Mouse (Mus musculus): Measurements from ENCODE around the gene Gm43064. TPM values are rescaled to one million over a fixed set of nuclear protein-coding genes. Genes with fewer than 3 reads are reported as not detected.
A peak's percentile ranks its signal among the peaks of the same experiment; 100 is the strongest.

Gene Gm43064
- polyA plus RNA-seq, 1 experiment from 2014 or later, result 0.17 TPM

DNA sequence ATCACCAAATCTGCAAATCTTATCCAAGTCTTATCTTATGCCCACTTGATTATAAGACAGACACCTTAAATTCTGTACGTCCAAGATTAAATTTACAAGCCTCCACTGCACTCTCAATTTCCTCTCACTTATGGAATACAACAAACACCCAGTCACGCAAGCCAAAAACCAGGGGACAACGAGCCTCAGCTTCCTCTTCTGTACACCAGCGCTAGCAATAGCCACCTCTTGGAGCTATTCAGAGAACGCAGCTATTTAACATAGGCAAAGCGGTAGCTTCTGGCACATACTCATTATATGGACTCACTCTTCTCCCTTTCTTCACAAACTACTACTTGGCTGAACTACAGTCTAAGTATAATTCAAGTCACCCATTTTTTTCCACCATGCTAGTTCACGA, 30.2 kb upstream of the Gm43064 start:
- no peak for DNase-seq (ENCODE audit: low spot score)
- H3K36me3 ChIP-seq (ENCODE audit: control insufficient read depth, insufficient read depth, low read length), result peaks cover 27% of the 10 kb centered on the region
- no peaks in the 10 kb centered on the region for H3K9me3 ChIP-seq (ENCODE audit: control insufficient read depth, low read length)
- H3K27ac ChIP-seq (replicated peaks; ENCODE audit: low read depth, low read length), result no peak overlapping the region
- no peak for ATAC-seq (ENCODE audit: low read depth)
- no peak overlapping the region for H3K4me2 ChIP-seq (ENCODE audit: low read depth, low read length)
- no peak overlapping the region for H3K9ac ChIP-seq (ENCODE audit: low read depth, low read length)
- no peak overlapping the region for H3K4me3 ChIP-seq (ENCODE audit: low read depth, low read length)
- no peaks in the 10 kb centered on the region for H3K27me3 ChIP-seq (replicated peaks; ENCODE audit: control insufficient read depth, insufficient read depth, low read length)
- WGBS, result 89% methylated on average over 7 of the region's 7 CpGs
- H3K4me1 ChIP-seq (ENCODE audit: control insufficient read depth, insufficient read depth, low read length), result no peaks in the 10 kb centered on the region

DNA sequence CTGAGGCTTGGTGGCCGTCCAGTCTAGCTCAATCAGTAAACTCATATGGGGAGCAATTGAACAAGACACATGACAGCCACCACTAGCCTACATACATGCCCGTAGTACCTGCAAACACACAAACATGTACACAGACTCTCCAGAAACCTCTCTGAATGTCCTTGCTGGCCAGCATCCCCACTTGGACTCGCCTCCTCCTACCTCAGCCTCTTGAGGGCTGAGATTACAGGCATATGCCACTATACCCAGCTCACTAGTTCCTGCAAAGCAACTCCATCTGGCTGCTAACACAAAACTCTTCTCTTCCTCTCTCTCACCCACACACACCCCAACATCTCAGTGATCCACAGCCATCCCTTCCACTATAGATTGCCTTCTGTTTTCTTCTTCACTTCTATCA, 29.1 kb upstream of the Gm43064 start:
- H3K36me3 ChIP-seq (ENCODE audit: control insufficient read depth, insufficient read depth, low read length), result peaks cover 27% of the 10 kb centered on the region
- 81% methylated on average over 3 of the region's 3 CpGs for WGBS
- no peak overlapping the region for H3K4me2 ChIP-seq (ENCODE audit: low read depth, low read length)
- no peak overlapping the region for H3K27ac ChIP-seq (replicated peaks; ENCODE audit: low read depth, low read length)
- no peak overlapping the region for H3K4me3 ChIP-seq (ENCODE audit: low read depth, low read length)
- no peak overlapping the region for H3K9ac ChIP-seq (ENCODE audit: low read depth, low read length)
- no peak for DNase-seq (ENCODE audit: low spot score)
- ATAC-seq (ENCODE audit: low read depth), result no peak
- H3K4me1 ChIP-seq (ENCODE audit: control insufficient read depth, insufficient read depth, low read length), result no peaks in the 10 kb centered on the region
- no peaks in the 10 kb centered on the region for H3K27me3 ChIP-seq (replicated peaks; ENCODE audit: control insufficient read depth, insufficient read depth, low read length)
- H3K9me3 ChIP-seq (ENCODE audit: control insufficient read depth, low read length), result no peaks in the 10 kb centered on the region

DNA sequence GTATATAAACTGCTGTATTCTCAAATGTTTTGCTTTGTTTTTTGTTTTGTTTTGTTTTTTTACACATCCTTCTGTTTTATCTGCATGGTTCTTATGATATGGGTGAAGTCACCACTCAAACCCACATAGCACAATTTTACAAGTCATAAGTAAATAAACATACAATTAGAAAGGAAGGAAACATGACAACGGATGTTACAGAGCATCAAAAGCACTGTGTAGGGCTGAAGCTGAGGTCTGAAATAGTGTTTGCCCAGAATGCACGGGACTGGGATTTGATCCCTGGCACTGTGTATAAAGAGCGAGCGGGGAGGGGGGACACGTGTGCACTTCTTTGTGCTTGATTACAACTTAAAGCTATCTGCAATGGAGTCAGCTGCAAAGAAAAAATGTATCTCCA, 28.6 kb upstream of the Gm43064 start:
- Histone ChIP-seq H3K9ac (ENCODE audit: low read depth, low read length) (no peak overlapping the region), H3K4me3 (ENCODE audit: low read depth, low read length) (no peak overlapping the region), H3K4me1 (ENCODE audit: control insufficient read depth, insufficient read depth, low read length) (no peaks in the 10 kb centered on the region), H3K27me3 (replicated peaks; ENCODE audit: control insufficient read depth, insufficient read depth, low read length) (no peaks in the 10 kb centered on the region), H3K36me3 (ENCODE audit: control insufficient read depth, insufficient read depth, low read length) (peaks cover 23% of the 10 kb centered on the region), H3K27ac (replicated peaks; ENCODE audit: low read depth, low read length) (no peak overlapping the region), H3K4me2 (ENCODE audit: low read depth, low read length) (no peak overlapping the region), H3K9me3 (ENCODE audit: control insufficient read depth, low read length) (no peaks in the 10 kb centered on the region)
- ATAC-seq (ENCODE audit: low read depth), result no peak
- 75% methylated on average over 5 of the region's 5 CpGs for WGBS
- no peak for DNase-seq (ENCODE audit: low spot score)

DNA sequence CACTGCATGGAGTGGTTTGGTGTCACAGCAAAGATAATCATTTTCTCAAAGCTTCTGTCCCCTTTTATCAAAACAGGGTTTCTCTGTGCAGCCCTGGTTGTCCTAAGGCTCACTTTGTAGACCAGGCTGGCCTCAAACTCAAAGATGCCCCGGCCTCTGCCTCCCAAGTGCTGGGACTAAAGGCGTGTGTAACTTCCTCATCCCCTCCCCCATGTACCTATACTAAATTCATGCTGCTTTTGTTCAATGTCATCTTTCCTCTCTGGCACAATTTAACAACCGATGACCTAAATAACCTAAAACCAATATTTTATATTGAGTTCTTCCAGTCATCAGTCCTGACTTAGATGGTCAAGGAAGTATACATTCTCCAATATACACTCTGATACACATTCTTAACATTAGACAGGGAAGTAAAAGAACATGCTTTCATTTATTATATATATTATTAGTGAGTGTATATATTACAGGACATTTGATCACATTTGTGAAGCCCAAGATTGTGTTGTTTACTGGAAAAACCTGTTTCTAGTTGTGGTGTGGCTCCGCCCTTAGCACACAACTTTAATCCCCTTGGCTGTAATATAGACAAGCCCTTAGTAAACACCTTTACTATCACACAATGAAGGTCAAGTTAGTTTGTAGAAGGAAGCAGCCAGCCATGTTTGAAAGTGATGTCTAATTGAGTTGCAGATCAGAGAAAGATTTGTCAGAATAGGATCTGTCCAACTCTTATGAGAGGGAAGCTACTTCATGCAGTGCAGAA, 26.3 kb upstream of the Gm43064 start:
- Histone ChIP-seq H3K4me3 (ENCODE audit: low read depth, low read length) (no peak overlapping the region), H3K27me3 (replicated peaks; ENCODE audit: control insufficient read depth, insufficient read depth, low read length) (no peaks in the 10 kb centered on the region), H3K27ac (replicated peaks; ENCODE audit: low read depth, low read length) (no peak overlapping the region), H3K9ac (ENCODE audit: low read depth, low read length) (no peak overlapping the region), H3K4me1 (ENCODE audit: control insufficient read depth, insufficient read depth, low read length) (no peaks in the 10 kb centered on the region), H3K9me3 (ENCODE audit: control insufficient read depth, low read length) (no peaks in the 10 kb centered on the region), H3K36me3 (ENCODE audit: control insufficient read depth, insufficient read depth, low read length) (peaks cover 5% of the 10 kb centered on the region; the same call in 1 of the 2 replicates), H3K4me2 (ENCODE audit: low read depth, low read length) (no peak overlapping the region)
- 82% methylated on average over 4 of the region's 4 CpGs for WGBS
- DNase-seq (ENCODE audit: low spot score) (no peak), ATAC-seq (ENCODE audit: low read depth) (peak; percentile 30; the same call in 1 of the 2 replicates)

GRCm38 (mm10) chr3:103787225-103787624, 22.1 kb upstream of the Gm43064 start:
- peaks cover 8% of the 10 kb centered on the region; the same call in 1 of the 2 replicates for H3K4me1 ChIP-seq (ENCODE audit: control insufficient read depth, insufficient read depth, low read length)
- no peak overlapping the region for H3K9ac ChIP-seq (ENCODE audit: low read depth, low read length)
- WGBS, result 66% methylated on average over 7 of the region's 7 CpGs
- no peak overlapping the region for H3K4me3 ChIP-seq (ENCODE audit: low read depth, low read length)
- peak; percentile 37 for DNase-seq (ENCODE audit: low spot score)
- ATAC-seq (ENCODE audit: low read depth), result no peak
- H3K27me3 ChIP-seq (replicated peaks; ENCODE audit: control insufficient read depth, insufficient read depth, low read length), result no peaks in the 10 kb centered on the region
- H3K9me3 ChIP-seq (ENCODE audit: control insufficient read depth, low read length), result no peaks in the 10 kb centered on the region
- no peak overlapping the region for H3K4me2 ChIP-seq (ENCODE audit: low read depth, low read length)
- H3K36me3 ChIP-seq (ENCODE audit: control insufficient read depth, insufficient read depth, low read length), result no peaks in the 10 kb centered on the region
- H3K27ac ChIP-seq (replicated peaks; ENCODE audit: low read depth, low read length), result no peak overlapping the region

GRCm38 (mm10) chr3:103789096-103789495, 20.3 kb upstream of the Gm43064 start:
- Histone ChIP-seq H3K27me3 (replicated peaks; ENCODE audit: control insufficient read depth, insufficient read depth, low read length) (no peaks in the 10 kb centered on the region), H3K36me3 (ENCODE audit: control insufficient read depth, insufficient read depth, low read length) (no peaks in the 10 kb centered on the region), H3K4me1 (ENCODE audit: control insufficient read depth, insufficient read depth, low read length) (peaks cover 8% of the 10 kb centered on the region; the same call in 1 of the 2 replicates), H3K4me3 (ENCODE audit: low read depth, low read length) (peak overlapping the region; percentile 95; the same call in 1 of the 2 replicates), H3K4me2 (ENCODE audit: low read depth, low read length) (peak overlapping the region; percentile 92), H3K27ac (replicated peaks; ENCODE audit: low read depth, low read length) (peak overlapping the region; percentile 88), H3K9ac (ENCODE audit: low read depth, low read length) (no peak overlapping the region), H3K9me3 (ENCODE audit: control insufficient read depth, low read length) (no peaks in the 10 kb centered on the region)
- peak; percentile 12 for DNase-seq (ENCODE audit: low spot score)
- 77% methylated on average over 7 of the region's 7 CpGs for WGBS
- no peak for ATAC-seq (ENCODE audit: low read depth)

- Histone ChIP-seq H3K4me1 (ENCODE audit: control insufficient read depth, insufficient read depth, low read length) (peaks cover 8% of the 10 kb centered on the region; the same call in 1 of the 2 replicates), H3K4me3 (ENCODE audit: low read depth, low read length) (peak overlapping the region; percentile 95), H3K9me3 (ENCODE audit: control insufficient read depth, low read length) (no peaks in the 10 kb centered on the region), H3K27ac (replicated peaks; ENCODE audit: low read depth, low read length) (peak overlapping the region; percentile 88), H3K4me2 (ENCODE audit: low read depth, low read length) (peak overlapping the region; percentile 92), H3K27me3 (replicated peaks; ENCODE audit: control insufficient read depth, insufficient read depth, low read length) (no peaks in the 10 kb centered on the region), H3K9ac (ENCODE audit: low read depth, low read length) (peak overlapping the region; percentile 96), H3K36me3 (ENCODE audit: control insufficient read depth, insufficient read depth, low read length) (no peaks in the 10 kb centered on the region)
- DNase-seq (ENCODE audit: low spot score) (peak; percentile 54), ATAC-seq (ENCODE audit: low read depth) (no peak)
- 2% methylated on average over 14 of the region's 14 CpGs for WGBS
Observed at GRCm38 (mm10) chr3:103789891-103790345, 19.5 kb upstream of the Gm43064 start.

GRCm38 (mm10) chr3:103790346-103791145, 18.8 kb upstream of the Gm43064 start:
- peak; percentile 78 for ATAC-seq (ENCODE audit: low read depth)
- Histone ChIP-seq H3K4me1 (ENCODE audit: control insufficient read depth, insufficient read depth, low read length) (peaks cover 8% of the 10 kb centered on the region; the same call in 1 of the 2 replicates), H3K36me3 (ENCODE audit: control insufficient read depth, insufficient read depth, low read length) (no peaks in the 10 kb centered on the region), H3K27ac (replicated peaks; ENCODE audit: low read depth, low read length) (peak overlapping the region; percentile 88), H3K9ac (ENCODE audit: low read depth, low read length) (peak overlapping the region; percentile 96), H3K4me3 (ENCODE audit: low read depth, low read length) (peak overlapping the region; percentile 95), H3K27me3 (replicated peaks; ENCODE audit: control insufficient read depth, insufficient read depth, low read length) (no peaks in the 10 kb centered on the region), H3K4me2 (ENCODE audit: low read depth, low read length) (peak overlapping the region; percentile 92), H3K9me3 (ENCODE audit: control insufficient read depth, low read length) (no peaks in the 10 kb centered on the region)
- DNase-seq (ENCODE audit: low spot score), result peak; percentile 13
- WGBS, result under 1% methylated on average over 27 of the region's 61 CpGs

All from embryonic facial prominence, embryonic 14.5 days (tissue).